Mouse (Mus musculus) lung, embryonic 14.5 days (tissue): ENCODE results near the gene Spi1. TPM values are rescaled to one million over a fixed set of nuclear protein-coding genes. Genes with fewer than 3 reads are reported as not detected.

ENCODE experiments used
- ATAC-seq: fragments of 200-750 bp; cut with Nextera tagmentation; 2 replicates; pipeline ENCODE4 v1.8.0; 2017; ENCODE audit warnings: mild to moderate bottlenecking, moderate TSS enrichment, moderate library complexity; ENCODE audit not compliant: insufficient read depth
- DNase-seq: peaks from one replicate; pipeline ENCODE4 v3.0.0-alpha.2; 2015
- H3K27ac ChIP-seq: fragments of 300-500 bp; sonication (generic); 2 replicates; pipeline ENCODE4 v1.5.1; 2014; ENCODE audit warnings: low read depth, mild to moderate bottlenecking, moderate library complexity
- H3K27me3 ChIP-seq: fragments of 300-500 bp; sonication (generic); 2 replicates; pipeline ENCODE4 v1.6.1; 2014; ENCODE audit warnings: low read length, control low read depth; ENCODE audit not compliant: insufficient read depth
- H3K36me3 ChIP-seq: fragments of 300-500 bp; sonication (generic); 2 replicates; pipeline ENCODE4 v1.6.1; 2014; ENCODE audit warnings: control low read depth; ENCODE audit not compliant: insufficient read depth
- H3K4me1 ChIP-seq: fragments of 300-500 bp; sonication (generic); 2 replicates; pipeline ENCODE4 v1.6.1; 2014; ENCODE audit warnings: antibody characterized with exemption, control low read depth; ENCODE audit not compliant: insufficient read depth
- H3K4me2 ChIP-seq: fragments of 300-500 bp; sonication (generic); 2 replicates; pipeline ENCODE4 v1.6.1; 2014; ENCODE audit warnings: mild to moderate bottlenecking
- H3K4me3 ChIP-seq: fragments of 300-500 bp; sonication (generic); 2 replicates; pipeline ENCODE4 v1.5.1; 2014; ENCODE audit warnings: low read depth, low read length
- H3K9ac ChIP-seq: fragments of 300-500 bp; sonication (generic); 2 replicates; pipeline ENCODE4 v1.6.1; 2014
- H3K9me3 ChIP-seq: fragments of 300-500 bp; sonication (generic); 2 replicates; pipeline ENCODE4 v1.6.1; 2016; ENCODE audit warnings: low read depth, low read length, control low read depth
- CTCF ChIP-seq: IDR thresholded peaks from 2 replicates; pipeline ENCODE4 v1.5.1; 2016; ENCODE audit warnings: antibody characterized with exemption, low read depth
- WGBS: fragments of 180-500 bp; shearing (Covaris S2); extraction: QIAGEN DNeasy Blood & Tissue Kit; methylation state at CpG from one replicate; pipeline ENCODE4 v1.1.7; 2014; 5-methylcytosine and 5-hydroxymethylcytosine counted together
- polyA plus RNA-seq: library from polyadenylated mRNA; unstranded; fragments of >200 nt; fragmentation: Nextera tagmentation; extraction: Ambion mirVana; gene quantifications from 2 replicates; pipeline ENCODE4 v1.2.1, GENCODE M21; 2014

The Spi1 gene
- polyA plus RNA-seq, 1 experiment from 2014 or later: 6.2 TPM

DNA sequence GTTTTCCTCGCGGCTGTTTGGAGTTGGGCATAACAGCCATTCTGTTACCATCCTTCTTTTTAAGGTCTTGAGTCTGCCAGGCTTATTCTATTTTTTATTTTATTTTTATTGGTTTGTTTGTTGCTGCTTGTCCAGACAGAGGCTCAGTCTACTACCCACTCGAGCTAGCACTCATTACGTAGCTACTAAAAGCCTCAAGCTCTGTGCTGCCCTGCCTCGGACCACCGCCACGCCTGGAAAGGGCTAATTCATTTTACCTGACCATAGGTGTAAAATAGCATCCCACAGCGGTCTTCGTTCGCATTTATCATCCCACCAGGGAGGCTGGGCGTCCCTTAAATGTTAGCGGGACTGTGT, 4.3 kb upstream of the Spi1 start:
- Histone ChIP-seq H3K9ac (peak overlapping the region; percentile 69; the same call in 1 of the 2 replicates), H3K9me3 (no peaks in the 10 kb centered on the region), H3K4me1 (no peaks in the 10 kb centered on the region), H3K4me3 (peak overlapping the region; percentile 51), H3K36me3 (no peaks in the 10 kb centered on the region), H3K4me2 (peak overlapping the region; percentile 91), H3K27me3 (no peaks in the 10 kb centered on the region), H3K27ac (no peak overlapping the region)
- no peak for ATAC-seq
- no peak for DNase-seq
- no peak for TF ChIP-seq CTCF
- 16% methylated on average over 12 of the region's 12 CpGs for WGBS

DNA sequence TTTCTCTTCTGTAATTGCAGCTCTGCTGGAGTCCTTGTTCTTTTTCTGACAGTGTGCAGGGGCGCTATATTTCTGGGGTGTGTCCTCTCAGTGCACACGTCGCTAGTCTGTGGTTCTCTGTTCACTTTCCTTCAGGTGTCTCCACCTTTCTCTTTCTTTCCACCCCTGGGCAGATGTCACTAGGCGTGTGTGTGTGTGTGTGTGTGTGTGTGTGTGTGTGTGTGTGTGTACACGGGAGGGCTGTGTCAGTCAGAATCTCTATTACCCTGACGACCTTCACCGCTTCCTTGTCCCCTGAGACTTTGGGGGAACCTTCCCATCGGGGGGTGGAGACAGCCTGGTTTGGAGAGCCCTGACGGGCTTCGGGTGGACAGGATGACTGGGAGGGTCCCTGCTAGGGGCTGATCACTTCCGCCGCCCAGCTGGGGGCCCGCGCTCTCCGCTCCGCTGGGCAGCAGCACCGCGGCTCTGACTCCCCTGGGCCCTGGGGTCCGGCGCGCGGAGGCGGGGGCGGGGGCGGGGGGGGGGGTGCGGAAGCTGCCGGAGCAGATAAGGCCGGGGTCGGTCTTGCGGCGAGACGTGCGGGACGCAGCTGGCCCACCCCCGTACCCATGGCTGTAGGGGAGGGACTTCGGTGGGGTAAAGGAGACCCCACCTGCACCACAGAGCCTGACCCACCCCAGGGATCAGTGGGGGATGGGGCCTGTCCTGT, 3.7 kb upstream of the Spi1 start:
- Histone ChIP-seq H3K27ac (no peak overlapping the region), H3K4me2 (peak overlapping the region; percentile 91), H3K9me3 (no peaks in the 10 kb centered on the region), H3K36me3 (no peaks in the 10 kb centered on the region), H3K4me3 (peak overlapping the region; percentile 51), H3K27me3 (no peaks in the 10 kb centered on the region), H3K9ac (peak overlapping the region; percentile 69), H3K4me1 (no peaks in the 10 kb centered on the region)
- DNase-seq (peak; percentile 54), ATAC-seq (peak; percentile 77)
- TF ChIP-seq CTCF: no peak
- 2% methylated on average over 23 of the region's 36 CpGs for WGBS

DNA sequence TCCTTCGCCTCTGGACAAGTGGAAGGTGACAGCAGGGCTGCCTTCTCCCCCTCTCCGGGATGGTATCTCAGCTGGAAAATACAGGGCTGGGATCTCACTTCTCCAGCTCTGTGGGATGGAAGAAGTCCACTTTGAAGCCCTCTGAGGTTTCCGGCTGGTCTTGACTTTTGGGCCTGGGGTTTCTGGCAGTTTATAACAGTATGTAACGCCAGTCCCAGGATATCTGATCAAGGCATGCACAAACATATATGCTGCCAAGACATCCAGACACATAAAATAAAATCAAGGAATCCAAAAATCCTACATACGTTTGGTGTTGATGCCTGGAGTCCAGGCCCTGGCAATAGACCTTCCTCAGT, 3.2 kb upstream of the Spi1 start:
- Histone ChIP-seq H3K4me2 (peak overlapping the region; percentile 91), H3K9me3 (no peaks in the 10 kb centered on the region), H3K36me3 (no peaks in the 10 kb centered on the region), H3K27ac (no peak overlapping the region), H3K9ac (peak overlapping the region; percentile 69), H3K4me3 (peak overlapping the region; percentile 51), H3K27me3 (no peaks in the 10 kb centered on the region), H3K4me1 (no peaks in the 10 kb centered on the region)
- no peak for TF ChIP-seq CTCF
- DNase-seq (no peak), ATAC-seq (no peak)
- WGBS: 22% methylated on average over 5 of the region's 5 CpGs

DNA sequence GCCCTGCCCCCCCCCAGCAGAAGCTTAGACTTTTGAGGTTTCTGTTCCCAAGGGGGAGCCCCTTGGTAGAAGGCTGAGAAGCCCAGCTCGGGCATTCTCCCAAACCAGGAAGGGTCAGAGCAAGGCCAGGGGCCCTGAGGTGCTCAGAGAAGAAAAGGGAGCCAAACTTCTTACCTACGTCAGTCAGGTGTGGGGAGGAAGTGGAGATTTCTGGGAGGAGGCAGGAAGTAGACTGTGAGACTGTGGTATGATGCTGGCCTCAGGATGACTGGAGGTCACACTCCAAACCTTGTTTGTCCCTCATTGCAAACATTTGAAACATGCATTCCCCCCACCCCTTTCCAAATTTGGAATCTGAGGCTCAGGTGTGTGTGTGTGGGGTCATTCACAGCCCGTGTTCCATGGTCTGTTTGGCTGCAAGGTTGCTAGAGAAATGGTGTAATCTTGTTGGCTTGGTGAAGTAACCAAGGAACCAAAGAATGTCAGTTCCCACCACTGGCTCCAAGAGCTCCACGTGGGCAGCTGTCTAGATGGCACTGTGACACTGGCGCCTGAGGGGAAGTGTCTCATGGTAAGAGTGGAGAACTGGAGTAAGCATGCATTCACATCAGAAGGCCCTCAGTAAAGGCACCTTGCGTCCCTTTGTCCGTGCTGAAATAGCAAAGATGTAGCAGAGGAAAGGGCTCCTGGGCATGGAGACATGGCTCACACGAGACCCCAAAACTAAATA, 1.2 kb upstream of the Spi1 start:
- no peaks in the 10 kb centered on the region for H3K36me3 ChIP-seq
- H3K27me3 ChIP-seq: no peaks in the 10 kb centered on the region
- DNase-seq (no peak), ATAC-seq (no peak)
- H3K9ac ChIP-seq: no peak overlapping the region
- H3K27ac ChIP-seq: no peak overlapping the region
- H3K9me3 ChIP-seq: no peaks in the 10 kb centered on the region
- H3K4me3 ChIP-seq: no peak overlapping the region
- H3K4me2 ChIP-seq: no peak overlapping the region
- no peak for TF ChIP-seq CTCF
- no peaks in the 10 kb centered on the region for H3K4me1 ChIP-seq
- 72% methylated on average over 8 of the region's 8 CpGs for WGBS

DNA sequence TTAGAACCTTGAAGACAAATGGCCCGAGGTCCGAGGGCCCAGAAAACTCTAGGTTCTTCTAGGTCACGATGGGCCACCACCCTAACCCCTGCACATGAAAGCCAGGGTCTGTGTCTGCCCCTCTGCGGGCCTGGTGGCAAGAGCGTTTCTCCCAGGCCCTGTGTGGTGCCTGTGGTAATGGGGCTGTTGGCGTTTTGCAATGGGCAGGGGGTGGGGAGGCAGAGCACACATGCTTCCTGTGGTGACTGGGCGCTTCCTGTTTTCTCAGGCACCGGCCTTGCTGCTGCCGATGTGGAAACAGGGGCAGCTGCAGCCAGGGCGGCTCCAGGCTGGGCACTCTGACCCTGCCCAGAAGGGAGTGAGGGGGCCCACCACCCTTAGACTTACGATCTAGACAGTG, 654 bp downstream of the Spi1 start:
- DNase-seq (peak; percentile 47), ATAC-seq (no peak)
- no peak for TF ChIP-seq CTCF
- Histone ChIP-seq H3K4me1 (no peaks in the 10 kb centered on the region), H3K27ac (peak overlapping the region; percentile 24; the same call in 1 of the 2 replicates), H3K4me2 (no peak overlapping the region), H3K9me3 (no peaks in the 10 kb centered on the region), H3K4me3 (no peak overlapping the region), H3K27me3 (no peaks in the 10 kb centered on the region), H3K9ac (no peak overlapping the region), H3K36me3 (no peaks in the 10 kb centered on the region)
- WGBS: 62% methylated on average over 11 of the region's 11 CpGs

DNA sequence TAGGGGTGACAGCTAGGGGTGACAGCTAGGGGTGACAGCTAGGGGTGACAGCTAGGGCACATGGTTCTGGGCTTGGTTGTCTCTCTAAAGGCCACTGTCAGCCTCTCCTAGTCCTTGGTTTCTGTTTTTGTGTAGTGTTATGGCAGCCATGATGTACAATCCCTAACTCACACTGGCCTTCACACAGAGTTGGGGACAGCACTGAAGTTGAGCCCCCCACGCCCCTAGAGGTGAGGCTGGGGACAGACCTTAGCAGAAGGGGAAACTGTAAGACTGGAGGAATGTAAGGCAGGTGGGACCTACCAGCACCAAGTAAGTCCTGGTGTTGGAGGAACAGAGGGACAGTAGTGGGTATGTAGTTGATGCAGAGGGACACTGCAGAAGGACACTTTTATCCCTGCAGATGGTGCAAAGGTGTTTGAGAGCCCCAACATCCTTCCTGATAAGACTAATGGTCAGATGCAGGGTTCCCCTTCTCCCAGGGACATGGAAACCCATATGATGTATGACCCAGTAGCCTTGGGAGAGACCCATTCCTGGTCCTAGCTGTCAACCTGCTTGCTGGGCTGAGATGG, 1.3 kb downstream of the Spi1 start:
- WGBS: 56% methylated on average over 1 of the region's 1 CpGs
- ATAC-seq (no peak), DNase-seq (no peak)
- no peaks in the 10 kb centered on the region for H3K27me3 ChIP-seq
- TF ChIP-seq CTCF: peak; percentile 17; the same call in 1 of the 2 replicates
- no peaks in the 10 kb centered on the region for H3K4me1 ChIP-seq
- no peak overlapping the region for H3K9ac ChIP-seq
- no peak overlapping the region for H3K27ac ChIP-seq
- H3K4me3 ChIP-seq: no peak overlapping the region
- H3K4me2 ChIP-seq: no peak overlapping the region
- H3K36me3 ChIP-seq: no peaks in the 10 kb centered on the region
- no peaks in the 10 kb centered on the region for H3K9me3 ChIP-seq

DNA sequence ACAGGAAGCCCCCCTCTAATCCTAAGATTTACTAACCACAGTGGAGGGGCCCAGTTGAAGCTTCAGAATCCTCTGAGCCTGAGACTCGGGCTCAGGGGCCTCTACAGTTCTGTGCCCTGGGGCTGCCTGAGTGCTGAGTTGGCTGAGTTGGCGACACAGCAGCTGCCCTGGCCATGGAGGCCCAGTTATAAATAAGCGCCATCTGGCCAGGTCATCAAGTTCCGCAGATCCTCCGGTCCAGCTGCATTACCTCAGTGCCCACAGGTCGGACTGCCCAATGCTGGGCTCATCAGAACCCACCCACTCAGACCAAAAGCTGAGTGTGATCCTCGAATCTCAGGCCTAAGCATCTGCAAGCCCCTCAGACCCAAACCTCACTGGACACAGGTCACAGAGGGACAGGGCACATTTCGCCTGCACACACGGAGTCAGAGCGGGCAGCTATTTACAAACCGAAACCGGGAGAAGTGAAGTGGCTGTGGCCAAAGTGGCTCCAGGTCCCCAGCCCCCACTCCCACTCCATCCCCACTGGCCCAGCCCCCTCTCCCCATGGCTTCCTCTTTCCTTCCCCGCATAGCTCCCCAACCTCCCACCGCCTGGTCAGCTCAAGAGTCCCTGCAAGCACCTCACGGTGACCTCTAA, 2.1 kb downstream of the Spi1 start:
- no peaks in the 10 kb centered on the region for H3K27me3 ChIP-seq
- no peak overlapping the region for H3K4me2 ChIP-seq
- WGBS: 77% methylated on average over 15 of the region's 15 CpGs
- DNase-seq (no peak), ATAC-seq (no peak)
- no peak overlapping the region for H3K9ac ChIP-seq
- H3K36me3 ChIP-seq: no peaks in the 10 kb centered on the region
- no peaks in the 10 kb centered on the region for H3K9me3 ChIP-seq
- H3K4me3 ChIP-seq: no peak overlapping the region
- no peaks in the 10 kb centered on the region for H3K4me1 ChIP-seq
- no peak overlapping the region for H3K27ac ChIP-seq
- no peak for TF ChIP-seq CTCF
